12 mouse cellular contexts compared by ENCODE assay signal in the genomic region with DNA sequence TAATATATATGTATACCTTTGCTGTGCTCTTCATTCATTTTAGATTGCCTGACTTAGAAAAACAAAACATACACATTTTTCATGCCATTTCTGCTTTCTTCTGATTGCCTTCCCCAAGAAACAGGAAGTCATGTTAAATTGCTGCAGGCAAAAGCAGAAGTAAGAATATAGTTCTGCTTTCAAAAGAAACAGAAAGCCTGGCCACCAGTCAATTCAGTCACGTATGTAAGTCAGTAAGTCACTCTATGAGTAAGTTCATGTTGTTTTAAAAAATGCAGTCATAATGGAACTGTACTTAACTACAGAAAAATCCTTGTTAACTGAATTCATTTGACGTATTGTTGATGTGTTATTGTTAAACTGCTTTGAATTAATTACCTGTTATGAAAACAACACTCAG.
DNase-seq lines count a peak whose midpoint lies in the region; ATAC-seq and TF ChIP-seq lines count a peak whose summit lies in the region.
"Had no signal": no experiment of that assay in that cellular context is flagged by ENCODE, and none has a peak within 500 bp of the region (broad histone marks: within the 10 kb centered on the region; RNA-seq: fewer than 3 reads in every experiment).

No protein-coding gene starts in this region.

- H3K4me3 ChIP-seq in lung, adult 2 months (replicated peaks; ENCODE audit: extremely low read depth, low read depth, low read length): no peak overlapping the region
- H3K4me3 ChIP-seq in lung, embryonic 14.5 days (ENCODE audit: low read depth, low read length): no peak overlapping the region
- H3K4me3 ChIP-seq: embryonic facial prominence, embryonic 13.5 days; heart, embryonic 15.5 days; layer of hippocampus, adult 2 months; midbrain, embryonic 10.5 days had no signal

- H3K4me2 ChIP-seq in lung, embryonic 14.5 days: no peak overlapping the region
- H3K4me2 ChIP-seq: embryonic facial prominence, embryonic 13.5 days; heart, embryonic 15.5 days had no signal

- ATAC-seq in lung, embryonic 14.5 days (ENCODE audit: insufficient read depth): no peak

- no peaks in the 10 kb centered on the region for H3K36me3 ChIP-seq in lung, embryonic 14.5 days (ENCODE audit: insufficient read depth)
- H3K36me3 ChIP-seq: embryonic facial prominence, embryonic 13.5 days; heart, embryonic 15.5 days; midbrain, embryonic 10.5 days had no signal

- TF ChIP-seq POLR2A in lung, adult 2 months (IDR thresholded peaks at IDR 0.05; ENCODE audit: borderline replicate concordance, extremely low read depth, low read depth, low read length): no peak

- H3K9ac ChIP-seq in lung, embryonic 14.5 days: no peak overlapping the region
- H3K9ac ChIP-seq: embryonic facial prominence, embryonic 13.5 days; heart, embryonic 15.5 days had no signal

- H3K27me3 ChIP-seq in lung, embryonic 14.5 days (ENCODE audit: insufficient read depth, low read length): no peaks in the 10 kb centered on the region
- H3K27me3 ChIP-seq: embryonic facial prominence, embryonic 13.5 days; heart, embryonic 15.5 days had no signal

- DNase-seq in cerebellum, postnatal 10 days: peak; percentile 2 to 3
- DNase-seq in cerebellum, postnatal 4 days (ENCODE audit: low spot score in 2 of 2): no peak
- peak; percentile 36 to 41 for DNase-seq in lung, adult 18-20 months
- no peak for DNase-seq in lung, adult 2 months
- DNase-seq in lung, embryonic 14.5 days: peak; percentile 30
- peak; percentile 62 to 74 for DNase-seq in spleen, postnatal 4 days (ENCODE audit: low spot score in 2 of 2)
- DNase-seq in urinary bladder, adult 18-20 months (ENCODE audit: low spot score in 2 of 2): no peak
- no peak for DNase-seq in ovary, adult 18-20 months (ENCODE audit: low spot score)

- H3K4me1 ChIP-seq in lung, adult 2 months (ENCODE audit: control insufficient read depth, insufficient read depth, low read length): no peaks in the 10 kb centered on the region; the same call in none of the 2 replicates
- no peaks in the 10 kb centered on the region; the same call in 1 of the 2 replicates for H3K4me1 ChIP-seq in lung, embryonic 14.5 days (ENCODE audit: insufficient read depth)
- H3K4me1 ChIP-seq: embryonic facial prominence, embryonic 13.5 days; heart, embryonic 15.5 days; midbrain, embryonic 10.5 days had no signal

- no peak overlapping the region for H3K27ac ChIP-seq in lung, embryonic 14.5 days (ENCODE audit: low read depth)
- H3K27ac ChIP-seq: embryonic facial prominence, embryonic 13.5 days; heart, embryonic 15.5 days; layer of hippocampus, adult 2 months; midbrain, embryonic 10.5 days had no signal

- TF ChIP-seq CTCF in lung, adult 2 months (IDR thresholded peaks at IDR 0.05; ENCODE audit: insufficient read depth, low read length): no peak
- TF ChIP-seq CTCF in lung, embryonic 14.5 days (IDR thresholded peaks at IDR 0.05; ENCODE audit: low read depth): no peak

- WGBS in lung, adult 2 months: 56% methylated on average over 2 of the region's 2 CpGs
- WGBS in lung, embryonic 14.5 days: 45% methylated on average over 2 of the region's 2 CpGs

- no peaks in the 10 kb centered on the region for H3K9me3 ChIP-seq in lung, embryonic 14.5 days (ENCODE audit: low read depth, low read length)
- H3K9me3 ChIP-seq: embryonic facial prominence, embryonic 13.5 days; heart, embryonic 15.5 days; midbrain, embryonic 10.5 days had no signal

Comparison
In these comparisons a context has a peak if more than half of its experiments do, and no peak if none do; other contexts are left out.
1. DNase-seq: peak in cerebellum, postnatal 10 days (2 of 2), lung, adult 18-20 months (2 of 2), lung, embryonic 14.5 days (single experiment) and spleen, postnatal 4 days (2 of 2); none in cerebellum, postnatal 4 days (0 of 2), lung, adult 2 months (single experiment), urinary bladder, adult 18-20 months (0 of 2) and ovary, adult 18-20 months (single experiment).